Mouse (Mus musculus) testis, adult 2 months (tissue): ENCODE data around the gene H2-Oa.

ENCODE experiments used
- CTCF ChIP-seq: fragments of 200-500 bp; IDR thresholded peaks from 2 replicates; pipeline ENCODE4 v1.5.1; 2012; ENCODE audit warnings: low read depth, mild to moderate bottlenecking, inconsistent platforms, low read length, moderate library complexity; ENCODE audit not compliant: control insufficient read depth, insufficient read depth, insufficient replicate concordance
- POLR2A ChIP-seq: fragments of 200-500 bp; IDR thresholded peaks from 2 replicates; pipeline ENCODE4 v1.6.1; 2012; ENCODE audit warnings: low read depth, mild to moderate bottlenecking, inconsistent platforms, low read length, moderate library complexity; ENCODE audit not compliant: control insufficient read depth

GRCm38 (mm10) chr17:34120814-34121171 lies 28.7 kb downstream of the H2-Oa start:
- no peak for TF ChIP-seq CTCF
- no peak for TF ChIP-seq POLR2A
